Mouse (Mus musculus) heart, embryonic 13.5 days (tissue): ENCODE results near the gene Dda1. TPM values are rescaled to one million over a fixed set of nuclear protein-coding genes. Genes with fewer than 3 reads are reported as not detected.

Source experiments
- ATAC-seq: fragments of 200-750 bp; cut with Nextera tagmentation; 2 replicates; pipeline ENCODE4 v1.8.0; 2017; ENCODE audit warnings: moderate TSS enrichment; ENCODE audit not compliant: insufficient number of reproducible peaks, low FRiP score, low TSS enrichment; ENCODE audit errors: extremely low read depth
- H3K27ac ChIP-seq: fragments of 300-500 bp; sonication (generic); replicated peaks from 2 replicates; pipeline ENCODE4 v1.5.1; 2015; ENCODE audit warnings: moderate library complexity, mild to moderate bottlenecking, inconsistent platforms
- H3K27me3 ChIP-seq: fragments of 300-500 bp; sonication (generic); replicated peaks from 2 replicates; pipeline ENCODE4 v1.6.1; 2015; ENCODE audit warnings: mild to moderate bottlenecking, inconsistent platforms
- H3K36me3 ChIP-seq: fragments of 300-500 bp; sonication (generic); 2 replicates; pipeline ENCODE4 v1.6.1; 2015; ENCODE audit warnings: mild to moderate bottlenecking, inconsistent platforms
- H3K4me1 ChIP-seq: fragments of 300-500 bp; sonication (generic); 2 replicates; pipeline ENCODE4 v1.6.1; 2015; ENCODE audit warnings: inconsistent platforms
- H3K4me2 ChIP-seq: fragments of 300-500 bp; sonication (generic); 2 replicates; pipeline ENCODE4 v1.6.1; 2015; ENCODE audit warnings: inconsistent platforms, mild to moderate bottlenecking, moderate library complexity
- H3K4me3 ChIP-seq: fragments of 300-500 bp; sonication (generic); 2 replicates; pipeline ENCODE4 v1.5.1; 2015; ENCODE audit warnings: moderate library complexity, mild to moderate bottlenecking, inconsistent platforms
- H3K9ac ChIP-seq: fragments of 300-500 bp; sonication (generic); 2 replicates; pipeline ENCODE4 v1.6.1; 2015; ENCODE audit warnings: inconsistent platforms, mild to moderate bottlenecking, moderate library complexity
- H3K9me3 ChIP-seq: fragments of 300-500 bp; sonication (generic); 2 replicates; pipeline ENCODE4 v1.6.1; 2016; ENCODE audit warnings: inconsistent platforms
- WGBS: fragments of 180-500 bp; shearing (Covaris S2); methylation state at CpG from one replicate; pipeline ENCODE4 v1.1.7; 2015; ENCODE audit warnings: mixed read lengths; 5-methylcytosine and 5-hydroxymethylcytosine counted together
- polyA plus RNA-seq: library from polyadenylated mRNA; unstranded; fragments of >200 nt; fragmentation: Nextera tagmentation; extraction: Ambion mirVana; gene quantifications from 2 replicates; pipeline ENCODE4 v1.2.1, GENCODE M21; 2015

Gene Dda1
- polyA plus RNA-seq, 1 experiment from 2014 or later: 75.6 TPM

DNA sequence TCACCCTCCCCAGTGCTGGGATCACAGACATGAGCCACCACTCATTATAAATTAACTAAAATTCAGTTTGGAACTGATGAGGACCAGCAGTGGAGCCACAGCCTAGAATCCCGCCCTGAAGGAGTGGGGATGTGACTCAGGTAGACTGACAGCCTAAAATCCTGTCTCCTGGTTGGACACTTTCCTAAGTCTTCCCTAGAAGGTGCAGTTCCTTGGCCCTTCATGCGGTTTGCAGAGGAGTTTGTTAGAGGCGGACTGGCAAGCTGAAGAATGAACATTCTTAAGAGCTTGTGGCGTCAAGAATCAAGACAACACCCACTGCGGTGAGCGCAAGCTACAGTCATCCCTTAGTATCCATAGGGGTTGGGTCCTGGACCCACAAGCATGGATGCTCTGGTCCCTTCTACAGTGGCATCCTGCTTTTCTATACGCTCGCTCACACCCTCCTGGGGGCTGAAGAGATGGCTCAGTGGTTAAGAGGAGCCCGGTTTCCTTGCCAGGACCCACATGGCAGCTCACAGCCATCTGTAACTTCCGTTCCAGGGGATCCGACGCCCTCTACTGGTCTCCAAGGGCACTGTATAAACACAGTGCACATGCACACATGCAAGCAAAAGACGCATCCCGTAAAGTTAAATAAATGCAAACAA lies 8.3 kb downstream of the Dda1 start:
- H3K27ac ChIP-seq: peak overlapping the region; percentile 79; the same call in 1 of the 2 replicates
- H3K9ac ChIP-seq: peak overlapping the region; percentile 89
- peaks cover 38% of the 10 kb centered on the region for H3K36me3 ChIP-seq
- WGBS: 40% methylated on average over 14 of the region's 14 CpGs
- no peaks in the 10 kb centered on the region for H3K9me3 ChIP-seq
- H3K27me3 ChIP-seq: peaks cover 44% of the 10 kb centered on the region
- peaks cover 17% of the 10 kb centered on the region for H3K4me1 ChIP-seq
- H3K4me3 ChIP-seq: peak overlapping the region; percentile 69
- ATAC-seq: no peak
- peak overlapping the region; percentile 84 for H3K4me2 ChIP-seq

GRCm38 (mm10) chr8:71478943-71479342 lies 9.9 kb downstream of the Dda1 start:
- 79% methylated on average over 11 of the region's 11 CpGs for WGBS
- ATAC-seq: no peak
- Histone ChIP-seq H3K27me3 (peaks cover 54% of the 10 kb centered on the region), H3K36me3 (peaks cover 25% of the 10 kb centered on the region), H3K9ac (no peak overlapping the region), H3K9me3 (no peaks in the 10 kb centered on the region), H3K4me1 (peaks cover 17% of the 10 kb centered on the region), H3K27ac (no peak overlapping the region), H3K4me3 (no peak overlapping the region), H3K4me2 (no peak overlapping the region)

GRCm38 (mm10) chr8:71483932-71484331 lies 14.9 kb downstream of the Dda1 start:
- Histone ChIP-seq H3K9ac (no peak overlapping the region), H3K4me3 (no peak overlapping the region), H3K4me1 (peaks cover 12% of the 10 kb centered on the region), H3K27ac (no peak overlapping the region), H3K27me3 (peaks cover 38% of the 10 kb centered on the region), H3K36me3 (peaks cover 11% of the 10 kb centered on the region; the same call in 1 of the 2 replicates), H3K4me2 (no peak overlapping the region), H3K9me3 (no peaks in the 10 kb centered on the region)
- WGBS: 40% methylated on average over 8 of the region's 8 CpGs
- no peak for ATAC-seq

DNA sequence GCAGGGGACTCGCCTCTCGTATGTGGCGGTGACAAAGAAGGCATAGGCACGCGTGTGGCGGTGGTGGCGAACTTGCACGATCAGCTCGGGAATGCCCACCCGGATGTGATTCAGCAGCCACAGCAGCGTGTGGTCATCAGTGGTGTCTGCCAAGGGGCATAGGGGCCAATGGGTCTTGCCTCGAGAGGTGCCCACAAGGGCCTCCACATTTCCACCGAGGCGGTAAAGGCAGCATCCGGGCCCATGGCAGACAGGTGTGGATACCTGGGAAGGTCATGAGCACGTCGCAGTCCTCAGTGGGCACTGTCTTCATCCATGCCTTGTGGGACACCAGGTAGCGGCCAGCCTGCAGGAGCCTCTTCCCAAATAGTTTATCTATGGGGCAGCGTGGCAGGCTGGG lies 15.7 kb downstream of the Dda1 start:
- H3K9ac ChIP-seq: 0 out of 2 replicates have a peak overlapping the region, but pooled peaks have one; percentile 88
- WGBS: 86% methylated on average over 19 of the region's 19 CpGs
- H3K4me3 ChIP-seq: peak overlapping the region; percentile 76; the same call in 1 of the 2 replicates

DNA sequence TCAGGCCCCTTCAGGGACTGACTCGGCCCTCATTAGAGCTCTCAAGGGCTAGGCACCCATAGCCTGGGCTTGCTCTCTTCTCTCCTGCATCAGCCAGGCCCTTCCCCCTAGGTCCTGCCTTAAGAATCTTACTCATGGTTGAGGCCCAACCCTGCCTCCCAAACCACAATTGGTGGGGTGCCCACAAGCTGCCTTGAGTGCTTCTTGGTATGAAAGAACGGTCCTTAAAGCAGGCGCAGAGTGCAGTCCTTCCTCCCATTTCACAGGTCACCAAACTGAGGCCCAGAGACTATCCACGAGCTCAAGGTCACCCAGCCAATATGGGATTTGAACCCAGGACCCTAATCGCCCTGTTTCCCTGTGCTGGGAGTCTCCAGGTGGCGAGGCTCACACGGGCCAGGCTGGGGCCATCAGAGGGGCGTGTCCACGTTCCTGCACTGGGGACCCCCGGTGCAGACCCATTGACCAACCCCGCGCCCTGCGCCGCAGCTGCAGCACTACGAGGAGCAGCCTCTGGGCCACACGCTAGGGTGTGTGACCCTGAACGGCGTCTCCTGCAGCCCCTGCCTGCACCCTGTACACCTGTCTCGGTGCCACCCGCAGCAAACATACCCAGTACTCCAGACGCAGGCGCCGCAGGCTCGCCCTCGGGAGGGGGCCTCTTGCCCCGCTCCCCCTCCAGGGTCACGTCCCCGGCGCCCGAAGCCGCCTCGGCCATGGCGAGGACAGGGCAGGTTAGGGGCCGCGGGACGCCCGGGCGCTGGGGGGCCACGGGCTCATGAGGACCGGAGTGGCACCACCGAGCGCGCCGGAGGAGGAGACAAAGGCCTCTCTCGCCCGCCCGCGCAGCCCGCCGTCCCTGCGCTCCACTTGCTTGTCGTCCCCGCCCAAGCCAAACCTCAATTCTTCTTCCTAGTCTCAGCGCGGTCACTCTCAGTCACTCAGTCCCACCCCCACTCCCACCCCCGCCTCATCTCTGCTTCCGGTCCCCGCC lies 16.4 kb downstream of the Dda1 start, which contains the start of gene Ano8:
Gene Ano8, minus strand, starts transcription at position 822 of the 994 bp plus-strand sequence.
- Histone ChIP-seq H3K9ac (peak within 1 kb of the TSS; percentile 88), H3K9me3 (no peaks in the 10 kb centered on the region), H3K36me3 (peaks cover 17% of the 10 kb centered on the region), H3K4me3 (peak within 1 kb of the TSS; percentile 76), H3K4me1 (peaks cover 25% of the 10 kb centered on the region), H3K4me2 (peak within 1 kb of the TSS; percentile 92), H3K27ac (peak within 1 kb of the TSS; percentile 58), H3K27me3 (peaks cover 27% of the 10 kb centered on the region)
- peak; percentile 32; the same call in 1 of the 2 replicates for ATAC-seq
- WGBS: 5% methylated on average over 58 of the region's 58 CpGs

More for the DNA sequence above, 15.7 kb downstream of the Dda1 start:
- ATAC-seq: no peak
- peaks cover 20% of the 10 kb centered on the region for H3K4me1 ChIP-seq
- no peak overlapping the region for H3K27ac ChIP-seq
- no peaks in the 10 kb centered on the region for H3K9me3 ChIP-seq
- H3K36me3 ChIP-seq: peaks cover 11% of the 10 kb centered on the region; the same call in 1 of the 2 replicates
- peak overlapping the region; percentile 92 for H3K4me2 ChIP-seq
- peaks cover 33% of the 10 kb centered on the region for H3K27me3 ChIP-seq

- no peak for ATAC-seq
- 24% methylated on average over 7 of the region's 7 CpGs for WGBS
Observed at GRCm38 (mm10) chr8:71486136-71486529, 17.1 kb downstream of the Dda1 start.

GRCm38 (mm10) chr8:71487691-71488445 lies 18.9 kb downstream of the Dda1 start, which contains the start of gene Gtpbp3:
Gene Gtpbp3 (plus strand): TSS chr8:71488103.
- Histone ChIP-seq H3K9ac (peak within 1 kb of the TSS; percentile 91), H3K4me2 (peak within 1 kb of the TSS; percentile 99), H3K4me1 (peaks cover 25% of the 10 kb centered on the region), H3K36me3 (peaks cover 33% of the 10 kb centered on the region), H3K27me3 (peaks cover 6% of the 10 kb centered on the region; the same call in 1 of the 2 replicates), H3K4me3 (peak within 1 kb of the TSS; percentile 79), H3K9me3 (no peaks in the 10 kb centered on the region), H3K27ac (peak within 1 kb of the TSS; percentile 92)
- 1% methylated on average over 33 of the region's 33 CpGs for WGBS
- no peak for ATAC-seq

More at GRCm38 (mm10) chr8:71486136-71486529, 17.1 kb downstream of the Dda1 start:
- Histone ChIP-seq H3K27me3 (peaks cover 21% of the 10 kb centered on the region), H3K4me3 (peak overlapping the region; percentile 76), H3K27ac (0 out of 2 replicates have a peak overlapping the region, but pooled peaks have one; percentile 22), H3K4me1 (peaks cover 25% of the 10 kb centered on the region), H3K36me3 (peaks cover 24% of the 10 kb centered on the region), H3K9me3 (no peaks in the 10 kb centered on the region), H3K9ac (peak overlapping the region; percentile 88), H3K4me2 (peak overlapping the region; percentile 92)

- Histone ChIP-seq H3K27me3 (no peaks in the 10 kb centered on the region), H3K36me3 (peaks cover 37% of the 10 kb centered on the region), H3K4me1 (peaks cover 25% of the 10 kb centered on the region), H3K9me3 (no peaks in the 10 kb centered on the region), H3K4me2 (peak overlapping the region; percentile 99), H3K4me3 (peak overlapping the region; percentile 79), H3K27ac (peak overlapping the region; percentile 92), H3K9ac (peak overlapping the region; percentile 91)
- WGBS: under 1% methylated on average over 22 of the region's 22 CpGs
- peak; percentile 74 for ATAC-seq
Observed at GRCm38 (mm10) chr8:71488454-71488853, 19.5 kb downstream of the Dda1 start.

- ATAC-seq: no peak
- Histone ChIP-seq H3K27me3 (no peaks in the 10 kb centered on the region), H3K9ac (peak overlapping the region; percentile 28; the same call in 1 of the 2 replicates), H3K4me3 (no peak overlapping the region), H3K36me3 (peaks cover 47% of the 10 kb centered on the region), H3K4me2 (peak overlapping the region; percentile 27), H3K4me1 (peaks cover 50% of the 10 kb centered on the region), H3K27ac (peak overlapping the region; percentile 81), H3K9me3 (no peaks in the 10 kb centered on the region)
- 28% methylated on average over 16 of the region's 16 CpGs for WGBS
Observed at GRCm38 (mm10) chr8:71495039-71495438, 26.0 kb downstream of the Dda1 start.

GRCm38 (mm10) chr8:71495811-71496210 lies 26.8 kb downstream of the Dda1 start:
- 79% methylated on average over 5 of the region's 5 CpGs for WGBS
- H3K27ac ChIP-seq: peak overlapping the region; percentile 81
- H3K4me1 ChIP-seq: peaks cover 48% of the 10 kb centered on the region
- peak overlapping the region; percentile 28; the same call in 1 of the 2 replicates for H3K9ac ChIP-seq
- no peaks in the 10 kb centered on the region for H3K9me3 ChIP-seq
- H3K27me3 ChIP-seq: no peaks in the 10 kb centered on the region
- H3K4me2 ChIP-seq: no peak overlapping the region
- no peak for ATAC-seq
- H3K4me3 ChIP-seq: no peak overlapping the region
- H3K36me3 ChIP-seq: peaks cover 40% of the 10 kb centered on the region
